Mouse (Mus musculus) Muller cell, postnatal 12 days (primary cell): ENCODE results near the gene Gng12.
"Not testable (repeated sequence)": the region's sequence is repeated elsewhere in the genome, so short reads cannot be mapped to it uniquely, and the experiment has no call there.

Source experiments
- DNase-seq: peaks from one replicate; pipeline ENCODE4 v3.0.0-alpha.2; 2015; ENCODE audit errors: inconsistent ontology term

Gng12 gene

GRCm38 (mm10) chr6:67026661-67027060 is 130.5 kb downstream of the Gng12 start:
- no peak for DNase-seq

- peak; percentile 60 for DNase-seq
These were observed 131.4 kb downstream of the Gng12 start for GRCm38 (mm10) chr6:67027438-67028142.

- DNase-seq, result no peak
These were observed 133.2 kb downstream of the Gng12 start for GRCm38 (mm10) chr6:67029312-67029950.

- DNase-seq, result no peak
These were observed 133.8 kb downstream of the Gng12 start for GRCm38 (mm10) chr6:67029987-67030386.

GRCm38 (mm10) chr6:67030416-67030815 is 134.2 kb downstream of the Gng12 start:
- peak; percentile 71 for DNase-seq

GRCm38 (mm10) chr6:67030846-67031245 is 134.6 kb downstream of the Gng12 start:
- no peak for DNase-seq

- not testable (repeated sequence) for DNase-seq
These were observed 136.4 kb downstream of the Gng12 start for GRCm38 (mm10) chr6:67032551-67032950.

- DNase-seq, result not testable (repeated sequence)
These were observed 136.8 kb downstream of the Gng12 start for GRCm38 (mm10) chr6:67032972-67033371.

- DNase-seq, result no peak
These were observed 137.4 kb downstream of the Gng12 start for GRCm38 (mm10) chr6:67033604-67034003.

- DNase-seq, result no peak
These were observed 138.3 kb downstream of the Gng12 start for GRCm38 (mm10) chr6:67034331-67035130.

- peak; percentile 87 for DNase-seq
These were observed 139.4 kb downstream of the Gng12 start for GRCm38 (mm10) chr6:67035388-67036299.

GRCm38 (mm10) chr6:67036356-67036811 is 140.2 kb downstream of the Gng12 start:
- DNase-seq, result peak; percentile 85

- DNase-seq, result peak; percentile 98
These were observed 140.8 kb downstream of the Gng12 start, which contains the start of gene Gadd45a for GRCm38 (mm10) chr6:67036837-67037628. Gene Gadd45a, minus strand, starts transcription at chr6:67037457.

GRCm38 (mm10) chr6:67038964-67039363 is 142.8 kb downstream of the Gng12 start:
- no peak for DNase-seq

GRCm38 (mm10) chr6:67040904-67041410 is 144.8 kb downstream of the Gng12 start:
- DNase-seq, result no peak

- no peak for DNase-seq
These were observed 149.2 kb downstream of the Gng12 start for GRCm38 (mm10) chr6:67045424-67045823.

GRCm38 (mm10) chr6:67046937-67047336 is 150.7 kb downstream of the Gng12 start:
- no peak for DNase-seq

GRCm38 (mm10) chr6:67048052-67048691 is 152.0 kb downstream of the Gng12 start:
- DNase-seq, result no peak

GRCm38 (mm10) chr6:67048880-67049694 is 152.9 kb downstream of the Gng12 start:
- DNase-seq, result no peak
